Mouse (Mus musculus) B cell, adult 67 days (primary cell): ENCODE results near the gene Hs1bp3. TPM values are rescaled to one million over a fixed set of nuclear protein-coding genes. Genes with fewer than 3 reads are reported as not detected.

ENCODE experiments used
- total RNA-seq, 2 experiments: library from RNA; stranded (reverse); gene quantifications; 4 replicates each; pipeline ENCODE4 v1.2.4; 2023

Gene Hs1bp3
- 10 to 100 TPM; 11.4 to 11.5 TPM for total RNA-seq

GRCm38 (mm10) chr12:8313270-8313771 lies at the start of gene Hs1bp3:
TSS of gene Hs1bp3 (plus strand) at chr12:8313432.

GRCm38 (mm10) chr12:8301841-8302431 lies 11.3 kb upstream of the Hs1bp3 start, which contains the start of gene Gdf7:
TSS of gene Gdf7 (minus strand) at chr12:8301954.

Other genes with a start within 250 kb of the Hs1bp3 start
- gene Ldah, start 105.3 kb upstream of the Hs1bp3 start, total RNA-seq: 10 to 100 TPM; 42.4 to 43.6 TPM
- not detected for gene Gdf7, start 11.5 kb upstream of the Hs1bp3 start, total RNA-seq
- 100 to 1,000 TPM; 321 to 506 TPM for gene Rhob, start 186.6 kb downstream of the Hs1bp3 start, total RNA-seq